Mouse (Mus musculus) forebrain, embryonic 15.5 days (tissue): ENCODE measurements around the gene Gsta2. TPM values are rescaled to one million over a fixed set of nuclear protein-coding genes. Genes with fewer than 3 reads are reported as not detected.
"Not testable (repeated sequence)": the region's sequence is repeated elsewhere in the genome, so short reads cannot be mapped to it uniquely, and the experiment has no call there.

ENCODE experiments used
- ATAC-seq: fragments of 200-750 bp; cut with Nextera tagmentation; replicated peaks from 2 replicates; pipeline ENCODE4 v1.8.0; 2017; ENCODE audit warnings: mild to moderate bottlenecking, moderate TSS enrichment, moderate library complexity
- H3K27ac ChIP-seq: fragments of 300-500 bp; sonication (generic); replicated peaks from 2 replicates; pipeline ENCODE4 v1.5.1; 2015; ENCODE audit warnings: mild to moderate bottlenecking, inconsistent platforms
- H3K27me3 ChIP-seq: fragments of 300-500 bp; sonication (generic); 2 replicates; pipeline ENCODE4 v1.6.1; 2015; ENCODE audit warnings: inconsistent platforms
- H3K36me3 ChIP-seq: fragments of 300-500 bp; sonication (generic); 2 replicates; pipeline ENCODE4 v1.6.1; 2015; ENCODE audit warnings: mild to moderate bottlenecking, inconsistent platforms
- H3K4me1 ChIP-seq: fragments of 300-500 bp; sonication (generic); 2 replicates; pipeline ENCODE4 v1.6.1; 2015; ENCODE audit warnings: inconsistent platforms
- H3K4me2 ChIP-seq: fragments of 300-500 bp; sonication (generic); replicated peaks from 2 replicates; pipeline ENCODE4 v1.6.1; 2015; ENCODE audit warnings: mild to moderate bottlenecking, inconsistent platforms
- H3K4me3 ChIP-seq: fragments of 300-500 bp; sonication (generic); 2 replicates; pipeline ENCODE4 v1.5.1; 2015; ENCODE audit warnings: mild to moderate bottlenecking, inconsistent platforms
- H3K9ac ChIP-seq: fragments of 300-500 bp; sonication (generic); replicated peaks from 2 replicates; pipeline ENCODE4 v1.6.1; 2015; ENCODE audit warnings: mild to moderate bottlenecking, inconsistent platforms
- H3K9me3 ChIP-seq: fragments of 300-500 bp; sonication (generic); 2 replicates; pipeline ENCODE4 v1.6.1; 2016; ENCODE audit warnings: inconsistent platforms
- WGBS: fragments of 180-500 bp; shearing (Covaris S2); methylation state at CpG from one replicate; pipeline ENCODE4 v1.1.7; 2015; ENCODE audit warnings: mixed read lengths; 5-methylcytosine and 5-hydroxymethylcytosine counted together
- polyA plus RNA-seq: library from polyadenylated mRNA; unstranded; fragments of >200 nt; fragmentation: Nextera tagmentation; extraction: Ambion mirVana; gene quantifications from 2 replicates; pipeline ENCODE4 v1.2.1, GENCODE M21; 2015

Gsta2 gene
- polyA plus RNA-seq, 1 experiment from 2014 or later = not detected

DNA sequence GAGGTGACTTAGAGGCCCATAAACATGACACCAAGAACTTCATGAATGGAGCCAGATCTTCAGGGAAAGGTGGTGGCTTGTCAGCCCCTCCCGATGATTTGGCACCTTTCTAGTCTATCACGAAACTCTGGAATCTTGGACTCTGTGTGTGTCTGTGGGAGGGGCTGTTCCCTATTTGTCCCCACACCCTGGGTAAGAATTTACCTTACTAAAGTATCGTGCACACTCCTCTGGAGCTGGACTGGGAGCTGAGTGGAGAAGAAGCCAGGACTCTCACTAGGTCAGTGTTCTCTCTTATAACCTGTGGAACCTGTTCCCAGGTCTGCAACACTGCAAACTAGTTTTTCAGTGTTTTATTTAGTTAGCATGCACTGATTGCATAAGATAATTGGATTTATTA lies 65.9 kb downstream of the Gsta2 start, which contains the start of gene Gm10639:
Gm10639 (plus strand) TSS at position 201 of the 400 bp plus-strand sequence.
- 80% methylated on average over 3 of the region's 3 CpGs for WGBS
- not testable (repeated sequence) for H3K27ac ChIP-seq, H3K4me1 ChIP-seq, H3K9me3 ChIP-seq, ATAC-seq, H3K4me3 ChIP-seq, H3K36me3 ChIP-seq, H3K27me3 ChIP-seq, H3K4me2 ChIP-seq, H3K9ac ChIP-seq

DNA sequence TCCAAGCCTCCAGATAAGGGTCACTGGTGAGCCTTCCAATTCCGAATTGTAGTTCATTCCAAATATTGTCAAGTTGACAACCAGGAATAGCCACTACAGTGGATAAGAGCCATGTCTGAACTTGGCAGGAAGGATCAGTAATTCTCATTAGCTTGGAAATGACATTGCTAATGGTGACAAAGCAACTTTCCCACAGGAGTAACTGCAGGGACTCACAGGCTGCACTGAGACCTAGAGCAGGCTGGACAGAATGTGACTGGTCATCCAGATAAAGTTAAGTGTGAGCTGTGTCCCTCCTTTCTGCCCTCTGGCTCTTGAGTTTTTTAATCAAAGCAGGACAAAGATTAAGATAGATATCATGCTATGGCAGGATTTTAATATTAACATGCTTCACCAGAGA lies 66.5 kb downstream of the Gsta2 start:
- H3K9me3 ChIP-seq, H3K4me2 ChIP-seq, H3K27me3 ChIP-seq, H3K4me3 ChIP-seq, H3K9ac ChIP-seq, H3K36me3 ChIP-seq, H3K4me1 ChIP-seq, H3K27ac ChIP-seq, ATAC-seq: not testable (repeated sequence)
- 75% methylated on average over 1 of the region's 1 CpGs for WGBS

DNA sequence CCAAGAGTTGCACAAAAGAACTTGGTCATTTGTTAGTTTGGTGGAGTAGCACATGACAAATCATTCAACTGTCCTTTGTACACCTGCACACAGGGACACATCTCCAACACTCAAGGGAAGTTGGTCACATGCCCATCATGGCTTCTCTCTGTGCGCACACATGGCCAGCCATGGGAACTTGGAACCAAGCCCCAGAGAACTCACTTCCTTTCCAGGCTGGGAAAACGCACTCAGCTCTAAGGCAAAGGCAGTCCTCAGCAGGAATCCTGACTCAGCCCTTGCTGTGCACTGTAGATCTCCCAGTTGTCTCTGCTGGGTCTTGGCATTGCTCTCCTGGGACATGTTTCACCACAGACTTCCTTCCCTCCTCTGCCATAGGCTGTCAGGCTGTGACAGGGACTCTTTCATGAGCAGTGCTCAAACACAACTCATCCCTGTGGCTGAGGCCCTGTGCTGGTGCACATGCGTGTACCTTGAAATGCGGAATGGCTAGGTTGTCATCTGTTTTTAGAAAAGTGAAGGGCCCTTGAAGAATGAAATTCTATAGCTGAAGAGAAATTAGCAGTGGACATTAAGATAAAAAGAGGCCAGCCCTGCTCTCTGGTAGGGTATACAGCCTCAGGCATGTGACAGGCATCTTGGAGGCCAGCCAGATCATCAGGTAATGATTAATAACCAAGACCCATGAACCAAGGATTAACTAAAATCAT lies 73.4 kb downstream of the Gsta2 start:
- not testable (repeated sequence) for H3K9me3 ChIP-seq, H3K4me1 ChIP-seq, ATAC-seq, H3K36me3 ChIP-seq, H3K4me3 ChIP-seq, H3K9ac ChIP-seq, H3K4me2 ChIP-seq, H3K27me3 ChIP-seq, H3K27ac ChIP-seq
- WGBS = 88% methylated on average over 4 of the region's 4 CpGs

Other genes starting within 250 kb of the Gsta2 start
- gene Fbxo9, start 246.7 kb downstream of the Gsta2 start, polyA plus RNA-seq = 51.4 and 54.3 TPM in 2 replicates
- gene Ick, start 246.6 kb downstream of the Gsta2 start, polyA plus RNA-seq = 37.5 and 39.8 TPM in 2 replicates
- gene Gsta4, start 173.0 kb downstream of the Gsta2 start, polyA plus RNA-seq = 16.0 and 16.8 TPM in 2 replicates
- not detected in 2 replicates for gene Gsta1, start 125.1 kb downstream of the Gsta2 start, polyA plus RNA-seq
- gene Gm3776, start 98.7 kb downstream of the Gsta2 start, polyA plus RNA-seq = not detected in 2 replicates
- gene Gm10639, start 65.9 kb downstream of the Gsta2 start, polyA plus RNA-seq = not detected in 2 replicates
- not detected in 2 replicates for gene Omt2a, start 41.0 kb downstream of the Gsta2 start, polyA plus RNA-seq
- gene Omt2b, start 28.2 kb downstream of the Gsta2 start, polyA plus RNA-seq = not detected in 2 replicates
- gene Dppa5a, start 12.4 kb upstream of the Gsta2 start, polyA plus RNA-seq = 1.6 and 2.5 TPM in 2 replicates
- 4.1 and 5.1 TPM in 2 replicates for gene Ooep, start 22.9 kb upstream of the Gsta2 start, polyA plus RNA-seq
- 0.08 and 0.10 TPM in 2 replicates for gene Ddx43, start 40.0 kb upstream of the Gsta2 start, polyA plus RNA-seq
- gene Cgas, start 87.4 kb upstream of the Gsta2 start, polyA plus RNA-seq = 0.50 TPM in 2 replicates
- gene Mto1, start 92.4 kb upstream of the Gsta2 start, polyA plus RNA-seq = 26.6 and 31.2 TPM in 2 replicates
- 0.76 and 1.7 TPM in 2 replicates for gene Gm17324, start 93.0 kb upstream of the Gsta2 start, polyA plus RNA-seq
- 3,810 and 3,862 TPM in 2 replicates for gene Eef1a1, start 133.4 kb upstream of the Gsta2 start, polyA plus RNA-seq
- 15.9 and 18.0 TPM in 2 replicates for gene Slc17a5, start 232.3 kb upstream of the Gsta2 start, polyA plus RNA-seq